Mouse (Mus musculus) hindbrain, embryonic 11.5 days (tissue): ENCODE results near the gene Osbpl10. TPM values are rescaled to one million over a fixed set of nuclear protein-coding genes. Genes with fewer than 3 reads are reported as not detected.

Experiments
- ATAC-seq: fragments of 200-750 bp; cut with Nextera tagmentation; 2 replicates; pipeline ENCODE4 v1.8.0; 2017; ENCODE audit warnings: mild to moderate bottlenecking, moderate TSS enrichment, moderate library complexity; ENCODE audit not compliant: low FRiP score
- DNase-seq: peaks from one replicate; pipeline ENCODE4 v3.0.0-alpha.2; 2015; ENCODE audit warnings: low spot score
- H3K27ac ChIP-seq: fragments of 300-500 bp; sonication (generic); 2 replicates; pipeline ENCODE4 v1.5.1; 2014; ENCODE audit warnings: mild to moderate bottlenecking, low read depth, low read length
- H3K27me3 ChIP-seq: fragments of 300-500 bp; sonication (generic); 2 replicates; pipeline ENCODE4 v1.6.1; 2014; ENCODE audit warnings: mild to moderate bottlenecking, low read length, moderate library complexity, mixed read lengths; ENCODE audit not compliant: control insufficient read depth, insufficient read depth
- H3K36me3 ChIP-seq: fragments of 300-500 bp; sonication (generic); 2 replicates; pipeline ENCODE4 v1.6.1; 2014; ENCODE audit warnings: mild to moderate bottlenecking, low read length, moderate library complexity, mixed read lengths; ENCODE audit not compliant: control insufficient read depth, insufficient read depth
- H3K4me1 ChIP-seq: fragments of 300-500 bp; sonication (generic); replicated peaks from 2 replicates; pipeline ENCODE4 v1.6.1; 2014; ENCODE audit warnings: low read length, mixed read lengths; ENCODE audit not compliant: control insufficient read depth, insufficient read depth
- H3K4me2 ChIP-seq: fragments of 300-500 bp; sonication (generic); replicated peaks from 2 replicates; pipeline ENCODE4 v1.6.1; 2014; ENCODE audit warnings: mild to moderate bottlenecking, low read depth, low read length
- H3K4me3 ChIP-seq: fragments of 300-500 bp; sonication (generic); 2 replicates; pipeline ENCODE4 v1.5.1; 2014; ENCODE audit warnings: low read depth, low read length
- H3K9ac ChIP-seq: fragments of 300-500 bp; sonication (generic); 2 replicates; pipeline ENCODE4 v1.6.1; 2014; ENCODE audit warnings: low read depth, low read length
- H3K9me3 ChIP-seq: fragments of 300-500 bp; sonication (generic); 2 replicates; pipeline ENCODE4 v1.6.1; 2016; ENCODE audit warnings: low read length; ENCODE audit not compliant: control insufficient read depth
- WGBS: fragments of 180-500 bp; shearing (Covaris S2); extraction: QIAGEN DNeasy Blood & Tissue Kit; methylation state at CpG from one replicate; pipeline ENCODE4 v1.1.7; 2014; 5-methylcytosine and 5-hydroxymethylcytosine counted together
- polyA plus RNA-seq: library from polyadenylated mRNA; unstranded; fragments of >200 nt; fragmentation: Nextera tagmentation; extraction: Ambion mirVana; gene quantifications from 2 replicates; pipeline ENCODE4 v1.2.1, GENCODE M21; 2014

The Osbpl10 gene
- polyA plus RNA-seq, 1 experiment from 2014 or later: 1.1 TPM

- no peaks in the 10 kb centered on the region for H3K27me3 ChIP-seq
- no peak overlapping the region for H3K9ac ChIP-seq
- DNase-seq (no peak), ATAC-seq (no peak)
- H3K4me3 ChIP-seq: no peak overlapping the region
- H3K9me3 ChIP-seq: no peaks in the 10 kb centered on the region
- H3K4me1 ChIP-seq: no peaks in the 10 kb centered on the region
- H3K4me2 ChIP-seq: no peak overlapping the region
- H3K27ac ChIP-seq: no peak overlapping the region
- WGBS: 88% methylated on average over 3 of the region's 3 CpGs
- H3K36me3 ChIP-seq: no peaks in the 10 kb centered on the region
Observed at GRCm38 (mm10) chr9:114944642-114945041, 33.7 kb upstream of the Osbpl10 start.

GRCm38 (mm10) chr9:114945576-114945975, 32.8 kb upstream of the Osbpl10 start:
- Histone ChIP-seq H3K36me3 (no peaks in the 10 kb centered on the region), H3K9me3 (no peaks in the 10 kb centered on the region), H3K27me3 (no peaks in the 10 kb centered on the region), H3K27ac (no peak overlapping the region), H3K4me1 (no peaks in the 10 kb centered on the region), H3K9ac (no peak overlapping the region), H3K4me2 (no peak overlapping the region), H3K4me3 (no peak overlapping the region)
- no peak for DNase-seq
- ATAC-seq: no peak
- 83% methylated on average over 6 of the region's 6 CpGs for WGBS

DNA sequence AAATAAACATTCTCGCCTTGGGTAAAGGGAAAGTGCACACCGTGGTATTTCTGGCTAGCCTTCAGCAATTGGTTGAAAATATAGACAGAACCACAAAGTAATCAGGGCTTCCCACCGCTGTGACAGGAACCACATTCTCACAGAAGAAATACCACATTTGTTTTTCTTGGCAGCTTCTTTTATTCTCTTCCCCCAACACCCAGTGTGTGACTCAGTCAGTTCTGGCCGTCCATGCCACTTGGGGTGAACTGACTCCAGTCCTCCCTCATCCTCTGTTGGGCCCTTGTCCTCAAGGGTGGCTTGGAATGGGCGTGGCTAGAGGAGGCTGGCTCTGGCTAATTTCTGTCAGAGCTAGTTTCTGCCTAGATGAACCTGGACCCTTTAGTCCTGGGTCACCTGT, 30.0 kb upstream of the Osbpl10 start:
- WGBS: 64% methylated on average over 5 of the region's 5 CpGs
- Histone ChIP-seq H3K4me3 (no peak overlapping the region), H3K36me3 (no peaks in the 10 kb centered on the region), H3K9ac (no peak overlapping the region), H3K27me3 (no peaks in the 10 kb centered on the region), H3K4me1 (no peaks in the 10 kb centered on the region), H3K27ac (no peak overlapping the region), H3K9me3 (no peaks in the 10 kb centered on the region), H3K4me2 (no peak overlapping the region)
- ATAC-seq (no peak), DNase-seq (no peak)

- H3K4me3 ChIP-seq: no peak overlapping the region
- no peak overlapping the region for H3K27ac ChIP-seq
- H3K36me3 ChIP-seq: no peaks in the 10 kb centered on the region
- H3K27me3 ChIP-seq: no peaks in the 10 kb centered on the region
- 18% methylated on average over 1 of the region's 1 CpGs for WGBS
- no peak overlapping the region for H3K4me2 ChIP-seq
- H3K4me1 ChIP-seq: no peaks in the 10 kb centered on the region
- H3K9me3 ChIP-seq: no peaks in the 10 kb centered on the region
- DNase-seq (peak; percentile 34), ATAC-seq (no peak)
- no peak overlapping the region for H3K9ac ChIP-seq
Observed at GRCm38 (mm10) chr9:114952866-114953265, 25.5 kb upstream of the Osbpl10 start.

DNA sequence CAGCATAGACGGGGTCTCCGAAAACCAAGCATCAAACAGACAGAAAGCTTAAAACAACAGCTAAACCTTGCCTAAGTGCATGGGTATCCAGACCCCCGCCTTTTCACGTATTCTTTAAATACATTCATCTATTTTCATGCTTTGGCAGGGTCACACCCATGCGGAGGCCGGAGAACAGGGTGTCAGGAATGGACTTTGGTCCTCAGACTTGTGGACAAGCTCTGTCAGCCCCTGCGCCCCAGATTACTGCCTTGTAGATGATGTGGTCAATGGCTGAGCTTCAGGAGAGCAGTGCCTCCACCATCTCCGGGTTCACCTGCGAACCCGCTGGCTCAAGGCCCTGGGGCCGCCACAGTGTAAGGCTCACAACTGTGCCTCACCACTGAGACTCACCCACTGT, 23.0 kb upstream of the Osbpl10 start:
- H3K4me3 ChIP-seq: no peak overlapping the region
- H3K4me2 ChIP-seq: no peak overlapping the region
- DNase-seq (no peak), ATAC-seq (no peak)
- H3K36me3 ChIP-seq: no peaks in the 10 kb centered on the region
- H3K27me3 ChIP-seq: no peaks in the 10 kb centered on the region
- H3K4me1 ChIP-seq: no peaks in the 10 kb centered on the region
- H3K27ac ChIP-seq: no peak overlapping the region
- no peaks in the 10 kb centered on the region for H3K9me3 ChIP-seq
- 93% methylated on average over 11 of the region's 11 CpGs for WGBS
- H3K9ac ChIP-seq: no peak overlapping the region

- H3K4me2 ChIP-seq: no peak overlapping the region
- H3K27ac ChIP-seq: no peak overlapping the region
- no peaks in the 10 kb centered on the region for H3K4me1 ChIP-seq
- no peaks in the 10 kb centered on the region for H3K9me3 ChIP-seq
- no peaks in the 10 kb centered on the region for H3K36me3 ChIP-seq
- no peak overlapping the region for H3K9ac ChIP-seq
- no peaks in the 10 kb centered on the region for H3K27me3 ChIP-seq
- no peak overlapping the region for H3K4me3 ChIP-seq
- ATAC-seq (peak; percentile 54; the same call in 1 of the 2 replicates), DNase-seq (peak; percentile 63)
- WGBS: 36% methylated on average over 5 of the region's 5 CpGs
Observed at GRCm38 (mm10) chr9:114956945-114957344, 21.4 kb upstream of the Osbpl10 start.

GRCm38 (mm10) chr9:114960043-114960789, 18.2 kb upstream of the Osbpl10 start:
- H3K27ac ChIP-seq: no peak overlapping the region
- no peaks in the 10 kb centered on the region for H3K27me3 ChIP-seq
- ATAC-seq: no peak
- no peak for DNase-seq
- no peaks in the 10 kb centered on the region for H3K9me3 ChIP-seq
- no peaks in the 10 kb centered on the region for H3K36me3 ChIP-seq
- no peak overlapping the region for H3K4me2 ChIP-seq
- WGBS: 74% methylated on average over 4 of the region's 4 CpGs
- H3K9ac ChIP-seq: no peak overlapping the region
- H3K4me3 ChIP-seq: no peak overlapping the region
- no peaks in the 10 kb centered on the region for H3K4me1 ChIP-seq

DNA sequence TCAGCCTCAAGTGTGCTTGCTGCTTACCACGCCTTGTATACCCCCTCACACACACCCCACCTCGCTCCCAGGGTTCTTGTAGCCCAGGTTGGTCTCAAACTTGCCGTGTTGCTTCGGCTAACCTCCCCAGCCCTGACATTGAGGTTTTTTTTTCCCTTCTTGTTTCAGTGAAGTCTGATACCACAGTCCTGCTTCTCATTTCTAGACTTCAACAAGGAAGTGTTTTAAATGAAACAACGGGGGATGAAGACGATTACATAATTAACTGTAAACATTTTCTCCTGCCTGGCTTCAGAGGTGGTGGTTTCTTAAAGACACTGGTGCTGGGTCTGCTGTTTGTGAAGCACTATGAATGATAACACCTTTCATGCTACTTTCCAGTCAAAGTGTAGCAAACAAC, 17.5 kb upstream of the Osbpl10 start:
- H3K27me3 ChIP-seq: no peaks in the 10 kb centered on the region
- ATAC-seq (no peak), DNase-seq (no peak)
- H3K36me3 ChIP-seq: no peaks in the 10 kb centered on the region
- H3K27ac ChIP-seq: no peak overlapping the region
- no peaks in the 10 kb centered on the region for H3K4me1 ChIP-seq
- 86% methylated on average over 6 of the region's 6 CpGs for WGBS
- no peak overlapping the region for H3K4me2 ChIP-seq
- H3K9me3 ChIP-seq: no peaks in the 10 kb centered on the region
- no peak overlapping the region for H3K9ac ChIP-seq
- H3K4me3 ChIP-seq: no peak overlapping the region

DNA sequence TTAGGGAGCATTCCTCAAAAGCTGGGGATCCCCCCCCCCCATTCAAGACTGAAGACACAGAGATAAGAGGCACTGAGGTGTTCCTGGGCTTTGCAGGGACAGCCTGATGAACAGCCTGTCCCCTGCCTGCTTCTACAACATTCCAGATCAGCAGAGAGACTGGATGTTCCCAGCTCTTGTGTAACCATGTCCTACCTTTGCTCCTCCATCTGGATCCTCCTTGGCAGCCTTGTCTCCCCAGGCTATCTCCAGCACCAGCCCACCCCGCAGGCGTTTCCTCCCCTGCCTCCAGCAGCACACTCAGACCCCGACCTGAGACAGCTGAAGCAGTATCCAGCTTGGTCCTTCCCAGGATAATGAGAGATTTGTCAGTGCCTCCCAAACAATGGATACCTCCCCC, 14.3 kb upstream of the Osbpl10 start:
- H3K27me3 ChIP-seq: no peaks in the 10 kb centered on the region
- no peak for DNase-seq
- 56% methylated on average over 3 of the region's 3 CpGs for WGBS

More for the DNA sequence above, 14.3 kb upstream of the Osbpl10 start:
- H3K4me2 ChIP-seq: no peak overlapping the region
- no peak for ATAC-seq
- no peak overlapping the region for H3K4me3 ChIP-seq
- no peaks in the 10 kb centered on the region for H3K9me3 ChIP-seq
- no peak overlapping the region for H3K9ac ChIP-seq
- no peaks in the 10 kb centered on the region for H3K4me1 ChIP-seq
- no peaks in the 10 kb centered on the region for H3K36me3 ChIP-seq
- H3K27ac ChIP-seq: no peak overlapping the region
